Mouse (Mus musculus) testis, adult 2 months (tissue): Measurements from ENCODE around the gene Usp32.

Experiments
- CTCF ChIP-seq: fragments of 200-500 bp; IDR thresholded peaks from 2 replicates; pipeline ENCODE4 v1.5.1; 2012; ENCODE audit warnings: low read depth, mild to moderate bottlenecking, inconsistent platforms, low read length, moderate library complexity; ENCODE audit not compliant: control insufficient read depth, insufficient read depth, insufficient replicate concordance
- POLR2A ChIP-seq: fragments of 200-500 bp; IDR thresholded peaks from 2 replicates; pipeline ENCODE4 v1.6.1; 2012; ENCODE audit warnings: low read depth, mild to moderate bottlenecking, inconsistent platforms, low read length, moderate library complexity; ENCODE audit not compliant: control insufficient read depth

- TF ChIP-seq POLR2A (no peak), CTCF (no peak)
These were observed 182.2 kb downstream of the Usp32 start, which contains the start of gene Car4 for GRCm38 (mm10) chr11:84957591-84958270.
